Mouse (Mus musculus) brain, embryonic 14.5 days (tissue): ENCODE data around the gene Capn12.

Source experiments
- CTCF ChIP-seq: fragments of 200-500 bp; IDR thresholded peaks from 2 replicates; pipeline ENCODE4 v1.5.1; 2012; ENCODE audit warnings: inconsistent platforms, mild to moderate bottlenecking, moderate library complexity, borderline replicate concordance; ENCODE audit not compliant: insufficient read depth, insufficient read length; ENCODE audit errors: extremely low read depth
- POLR2A ChIP-seq: fragments of 200-500 bp; IDR thresholded peaks from 2 replicates; pipeline ENCODE4 v1.6.1; 2012; ENCODE audit warnings: mild to moderate bottlenecking, inconsistent platforms, borderline replicate concordance; ENCODE audit not compliant: poor library complexity, insufficient read depth, insufficient read length, severe bottlenecking; ENCODE audit errors: extremely low read depth

DNA sequence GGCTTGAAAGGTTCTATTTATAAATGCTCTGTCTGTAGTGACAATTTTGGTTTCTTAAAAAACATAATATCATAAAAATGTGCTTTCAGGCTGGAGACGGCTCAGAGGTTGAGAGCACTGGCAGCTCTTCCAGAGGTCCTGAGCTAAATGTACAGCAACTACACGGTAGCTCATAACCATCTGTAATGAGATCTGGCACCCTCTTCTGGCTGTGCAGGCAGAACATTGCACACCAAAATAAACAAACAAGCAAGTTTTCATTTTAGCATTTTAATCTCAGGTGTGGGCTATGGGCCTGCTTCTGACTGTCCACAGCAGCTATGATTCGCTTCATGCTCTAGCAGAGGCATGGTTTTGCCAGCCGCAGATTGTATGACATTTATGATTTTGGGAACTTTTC, 18.8 kb downstream of the Capn12 start:
- TF ChIP-seq POLR2A (no peak), CTCF (peak; percentile 7; the same call in 1 of the 2 replicates)
